Mouse (Mus musculus): ENCODE results near the gene Nadsyn1.

GRCm38 (mm10) chr7:143749045-143749444 lies 73.6 kb downstream of the Nadsyn1 start:
- TF ChIP-seq CTCF (IDR thresholded peaks at IDR 0.05; ENCODE audit: low read depth) (no peak), EP300 (IDR thresholded peaks at IDR 0.05; ENCODE audit: low read depth) (no peak)

Data from heart, postnatal 0 days (tissue).